Mouse (Mus musculus) stomach, postnatal 0 days (tissue): ENCODE measurements around the gene Afap1l2. TPM values are rescaled to one million over a fixed set of nuclear protein-coding genes. Genes with fewer than 3 reads are reported as not detected.
A peak's percentile ranks its signal among the peaks of the same experiment; 100 is the strongest.

Source experiments
- ATAC-seq: fragments of 200-750 bp; cut with Nextera tagmentation; 2 replicates; pipeline ENCODE4 v1.8.0; 2017; ENCODE audit not compliant: low FRiP score, low TSS enrichment
- DNase-seq: peaks from one replicate; pipeline ENCODE4 v3.0.0-alpha.2; 2016; ENCODE audit warnings: low spot score
- H3K27ac ChIP-seq: fragments of 300-500 bp; sonication (generic); replicated peaks from 2 replicates; pipeline ENCODE4 v1.5.1; 2014; ENCODE audit warnings: mild to moderate bottlenecking, control low read depth
- H3K27me3 ChIP-seq: fragments of 300-500 bp; sonication (generic); 2 replicates; pipeline ENCODE4 v1.6.1; 2014; ENCODE audit warnings: low read length; ENCODE audit not compliant: control insufficient read depth, insufficient read depth
- H3K36me3 ChIP-seq: fragments of 300-500 bp; sonication (generic); 2 replicates; pipeline ENCODE4 v1.6.1; 2014; ENCODE audit warnings: low read length, mixed read lengths; ENCODE audit not compliant: control insufficient read depth, insufficient read depth
- H3K4me1 ChIP-seq: fragments of 300-500 bp; sonication (generic); replicated peaks from 2 replicates; pipeline ENCODE4 v1.6.1; 2014; ENCODE audit warnings: antibody characterized with exemption; ENCODE audit not compliant: control insufficient read depth, insufficient read depth
- H3K4me2 ChIP-seq: fragments of 300-500 bp; sonication (generic); replicated peaks from 2 replicates; pipeline ENCODE4 v1.6.1; 2014; ENCODE audit warnings: low read depth, mild to moderate bottlenecking, control low read depth, moderate library complexity
- H3K4me3 ChIP-seq: fragments of 300-500 bp; sonication (generic); 2 replicates; pipeline ENCODE4 v1.5.1; 2014; ENCODE audit warnings: low read depth, low read length, control low read depth
- H3K9ac ChIP-seq: fragments of 300-500 bp; sonication (generic); 2 replicates; pipeline ENCODE4 v1.6.1; 2014; ENCODE audit warnings: mild to moderate bottlenecking, low read length, control low read depth, mixed read lengths
- H3K9me3 ChIP-seq: fragments of 300-500 bp; sonication (generic); 2 replicates; pipeline ENCODE4 v1.6.1; 2016; ENCODE audit warnings: low read length; ENCODE audit not compliant: control insufficient read depth
- CTCF ChIP-seq: IDR thresholded peaks from 2 replicates; pipeline ENCODE4 v1.5.1; 2016; ENCODE audit warnings: antibody characterized with exemption, low read depth, mild to moderate bottlenecking, moderate library complexity
- EP300 ChIP-seq: optimal IDR thresholded peaks from 2 replicates; pipeline ENCODE3; 2016; ENCODE audit warnings: antibody characterized with exemption
- WGBS: fragments of 180-500 bp; shearing (Covaris S2); extraction: QIAGEN DNeasy Blood & Tissue Kit; methylation state at CpG from one replicate; pipeline ENCODE4 v1.1.7; 2014; 5-methylcytosine and 5-hydroxymethylcytosine counted together
- polyA plus RNA-seq: library from polyadenylated mRNA; unstranded; fragments of >200 nt; fragmentation: Nextera tagmentation; extraction: Ambion mirVana; gene quantifications from 2 replicates; pipeline ENCODE4 v1.2.1, GENCODE M21; 2015

The Afap1l2 gene
- polyA plus RNA-seq, 1 experiment from 2014 or later: 9.0 TPM

GRCm38 (mm10) chr19:56955568-56956513 lies 52.2 kb downstream of the Afap1l2 start:
- H3K4me1 ChIP-seq: no peaks in the 10 kb centered on the region; the same call in 1 of the 2 replicates

DNA sequence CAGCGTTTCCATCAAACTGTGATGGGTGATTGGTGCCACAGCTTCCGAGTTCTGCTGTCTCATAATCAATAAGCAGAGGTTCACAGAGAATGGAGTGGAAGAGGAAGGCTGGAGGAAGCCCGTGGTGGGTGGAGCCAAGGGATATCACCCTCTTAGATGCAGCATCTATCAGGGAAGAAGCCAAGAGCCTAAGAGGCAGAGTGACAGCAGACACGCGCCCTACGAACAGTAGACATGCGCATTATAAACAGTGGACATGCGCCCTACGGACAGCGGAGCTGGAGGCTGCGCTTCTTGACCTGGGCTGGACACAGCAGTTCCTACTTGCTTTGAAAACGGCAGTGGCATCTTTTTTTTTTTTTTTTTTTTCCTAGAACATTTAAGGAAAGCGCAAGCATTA lies 53.2 kb downstream of the Afap1l2 start:
- no peak overlapping the region for H3K4me3 ChIP-seq
- no peak for TF ChIP-seq CTCF
- no peak for TF ChIP-seq EP300
- H3K4me1 ChIP-seq: no peaks in the 10 kb centered on the region; the same call in 1 of the 2 replicates
- DNase-seq (no peak), ATAC-seq (no peak)
- H3K9ac ChIP-seq: no peak overlapping the region
- no peaks in the 10 kb centered on the region for H3K27me3 ChIP-seq
- WGBS: 86% methylated on average over 13 of the region's 13 CpGs
- H3K27ac ChIP-seq: no peak overlapping the region
- H3K36me3 ChIP-seq: no peaks in the 10 kb centered on the region
- no peaks in the 10 kb centered on the region for H3K9me3 ChIP-seq
- no peak overlapping the region for H3K4me2 ChIP-seq

More at GRCm38 (mm10) chr19:56955568-56956513, 52.2 kb downstream of the Afap1l2 start:
- no peak for DNase-seq
- Histone ChIP-seq H3K9ac (no peak overlapping the region), H3K27me3 (no peaks in the 10 kb centered on the region), H3K27ac (no peak overlapping the region), H3K36me3 (no peaks in the 10 kb centered on the region), H3K9me3 (no peaks in the 10 kb centered on the region), H3K4me3 (no peak overlapping the region), H3K4me2 (no peak overlapping the region)
- no peak for TF ChIP-seq CTCF
- no peak for TF ChIP-seq EP300
- WGBS: 72% methylated on average over 20 of the region's 20 CpGs
- ATAC-seq: no peak; the same call in 1 of the 2 replicates

- no peak for ATAC-seq
- 42% methylated on average over 4 of the region's 4 CpGs for WGBS
- Histone ChIP-seq H3K36me3 (no peaks in the 10 kb centered on the region), H3K4me1 (no peaks in the 10 kb centered on the region; the same call in 1 of the 2 replicates), H3K27ac (peak overlapping the region; percentile 46), H3K9me3 (no peaks in the 10 kb centered on the region), H3K9ac (no peak overlapping the region), H3K4me2 (no peak overlapping the region), H3K4me3 (no peak overlapping the region), H3K27me3 (no peaks in the 10 kb centered on the region)
- TF ChIP-seq CTCF (no peak), EP300 (no peak)
- DNase-seq: no peak
These were observed 54.2 kb downstream of the Afap1l2 start for GRCm38 (mm10) chr19:56953856-56954255.

- TF ChIP-seq CTCF (no peak), EP300 (no peak)
- no peak overlapping the region for H3K4me2 ChIP-seq
- H3K36me3 ChIP-seq: no peaks in the 10 kb centered on the region
- H3K4me1 ChIP-seq: no peaks in the 10 kb centered on the region
- no peak overlapping the region for H3K27ac ChIP-seq
- DNase-seq (no peak), ATAC-seq (no peak)
- no peak overlapping the region for H3K4me3 ChIP-seq
- H3K9me3 ChIP-seq: no peaks in the 10 kb centered on the region
- no peak overlapping the region for H3K9ac ChIP-seq
- no peaks in the 10 kb centered on the region for H3K27me3 ChIP-seq
- 81% methylated on average over 7 of the region's 7 CpGs for WGBS
These were observed 57.2 kb downstream of the Afap1l2 start for GRCm38 (mm10) chr19:56950818-56951217.

GRCm38 (mm10) chr19:56949868-56950267 lies 58.2 kb downstream of the Afap1l2 start:
- H3K27me3 ChIP-seq: no peaks in the 10 kb centered on the region
- no peak overlapping the region for H3K9ac ChIP-seq
- no peaks in the 10 kb centered on the region for H3K36me3 ChIP-seq
- H3K4me2 ChIP-seq: no peak overlapping the region
- DNase-seq (no peak), ATAC-seq (no peak)
- H3K9me3 ChIP-seq: no peaks in the 10 kb centered on the region
- no peaks in the 10 kb centered on the region for H3K4me1 ChIP-seq
- no peak for TF ChIP-seq EP300
- TF ChIP-seq CTCF: no peak
- no peak overlapping the region for H3K4me3 ChIP-seq
- 66% methylated on average over 8 of the region's 8 CpGs for WGBS
- H3K27ac ChIP-seq: no peak overlapping the region

- no peak overlapping the region for H3K27ac ChIP-seq
- no peaks in the 10 kb centered on the region for H3K27me3 ChIP-seq
- no peak overlapping the region for H3K9ac ChIP-seq
- H3K9me3 ChIP-seq: no peaks in the 10 kb centered on the region
- H3K4me2 ChIP-seq: no peak overlapping the region
- H3K4me3 ChIP-seq: no peak overlapping the region
- H3K4me1 ChIP-seq: no peaks in the 10 kb centered on the region
- DNase-seq (no peak), ATAC-seq (no peak)
- no peaks in the 10 kb centered on the region for H3K36me3 ChIP-seq
- TF ChIP-seq EP300: no peak
- no peak for TF ChIP-seq CTCF
- WGBS: 70% methylated on average over 6 of the region's 6 CpGs
These were observed 59.9 kb downstream of the Afap1l2 start for GRCm38 (mm10) chr19:56947971-56948610.
